Mouse (Mus musculus): ENCODE measurements around the gene Tmeff1.
A peak's percentile ranks its signal among the peaks of the same experiment; 100 is the strongest.

Gene Tmeff1

DNA sequence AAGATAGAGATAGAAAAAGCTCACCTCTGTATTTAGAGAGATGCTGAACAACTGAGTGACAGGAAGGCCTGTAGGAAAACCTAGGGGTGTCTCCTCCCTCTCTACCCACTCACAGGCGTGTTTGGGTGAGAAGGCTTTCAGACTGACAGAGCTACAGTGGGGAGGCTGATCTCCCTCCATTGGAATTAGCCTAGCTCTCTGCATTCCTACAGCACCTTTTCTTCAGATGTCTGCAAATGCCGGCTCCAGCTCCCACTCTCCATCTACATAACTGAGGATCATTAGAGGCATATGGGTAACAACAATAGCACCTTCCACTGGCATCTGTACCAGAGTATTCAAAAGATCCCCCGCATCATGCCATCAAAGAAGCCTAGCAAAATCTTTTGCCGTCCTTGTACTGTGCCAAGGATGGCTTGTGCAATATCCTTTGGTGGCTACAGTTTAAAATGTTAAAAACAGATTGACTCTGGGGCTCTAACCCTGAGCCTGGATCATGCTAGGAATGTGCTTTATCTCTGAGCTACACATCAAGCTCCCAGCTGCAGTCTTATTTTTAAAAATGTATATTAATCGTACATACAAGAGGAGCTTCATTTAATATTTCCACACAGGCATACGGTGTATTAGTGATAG is 5.4 kb upstream of the Tmeff1 start:
- no peak; the same call in none of the 2 replicates for TF ChIP-seq NANOG (IDR thresholded peaks at IDR 0.05; ENCODE audit: borderline replicate concordance, low read length)
- peak; percentile 20; the same call in 1 of the 2 replicates for TF ChIP-seq POU5F1 (IDR thresholded peaks at IDR 0.05; ENCODE audit: borderline replicate concordance, low read length)
- Histone ChIP-seq H3K4me1 (replicated peaks; ENCODE audit: low read depth, low read length) (peaks cover 88% of the 10 kb centered on the region), H3K9me3 (ENCODE audit: low read length) (peaks cover 2% of the 10 kb centered on the region), H3K36me3 (ENCODE audit: insufficient read depth, low read length) (no peaks in the 10 kb centered on the region), H3K27me3 (ENCODE audit: insufficient read depth, low read length) (no peaks in the 10 kb centered on the region), H3K4me3 (replicated peaks; ENCODE audit: low read length) (no peak overlapping the region)

DNA sequence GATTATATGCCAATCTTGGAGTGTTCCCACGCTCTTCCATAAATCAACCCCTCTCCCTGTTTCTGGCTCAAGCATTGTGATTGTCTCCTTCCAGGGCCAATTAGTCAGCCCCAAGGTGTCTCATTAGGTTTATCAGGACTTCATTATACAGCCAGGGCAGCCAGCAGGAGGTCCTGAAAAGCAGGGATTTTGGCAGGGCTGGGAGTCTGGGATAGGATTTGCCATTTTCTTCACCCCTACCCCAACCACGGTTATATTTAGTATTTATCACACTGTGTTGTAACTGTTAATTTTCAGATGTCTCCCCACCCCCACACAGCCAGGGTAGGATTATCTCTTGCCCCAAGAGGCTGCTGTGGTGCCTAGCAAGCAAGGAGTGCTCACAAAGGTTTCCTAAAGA is 3.8 kb upstream of the Tmeff1 start:
- Histone ChIP-seq H3K27me3 (ENCODE audit: insufficient read depth, low read length) (no peaks in the 10 kb centered on the region), H3K9me3 (ENCODE audit: low read length) (no peaks in the 10 kb centered on the region), H3K4me1 (replicated peaks; ENCODE audit: low read depth, low read length) (peaks cover 81% of the 10 kb centered on the region), H3K4me3 (replicated peaks; ENCODE audit: low read length) (no peak overlapping the region), H3K36me3 (ENCODE audit: insufficient read depth, low read length) (no peaks in the 10 kb centered on the region)
- TF ChIP-seq CTCF (conservative IDR thresholded peaks at IDR 0.05; ENCODE audit: low read length) (no peak), NANOG (IDR thresholded peaks at IDR 0.05; ENCODE audit: borderline replicate concordance, low read length) (no peak), POU5F1 (IDR thresholded peaks at IDR 0.05; ENCODE audit: borderline replicate concordance, low read length) (no peak)

DNA sequence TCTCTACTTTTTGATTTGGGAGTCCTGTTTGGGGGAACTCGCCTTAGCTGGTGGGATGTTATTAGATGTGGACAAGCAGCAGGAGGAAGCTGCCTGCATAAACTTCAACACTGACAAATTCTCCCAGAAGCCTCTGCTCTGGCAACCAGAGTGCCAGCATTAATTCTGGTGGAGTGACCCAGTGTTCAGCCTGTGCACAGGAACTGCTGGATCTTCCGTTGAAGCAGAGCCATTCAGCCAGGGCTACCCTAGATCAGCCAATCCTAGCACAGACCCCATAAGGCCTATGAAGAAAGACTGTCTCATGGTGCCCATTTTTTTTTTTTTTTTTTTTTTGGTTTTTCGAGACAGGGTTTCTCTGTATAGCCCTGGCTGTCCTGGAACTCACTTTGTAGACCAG is 3.0 kb upstream of the Tmeff1 start:
- TF ChIP-seq POU5F1 (IDR thresholded peaks at IDR 0.05; ENCODE audit: borderline replicate concordance, low read length) (no peak), NANOG (IDR thresholded peaks at IDR 0.05; ENCODE audit: borderline replicate concordance, low read length) (no peak), CTCF (conservative IDR thresholded peaks at IDR 0.05; ENCODE audit: low read length) (no peak)
- H3K4me3 ChIP-seq (replicated peaks; ENCODE audit: low read length) = no peak overlapping the region
- H3K27me3 ChIP-seq (ENCODE audit: insufficient read depth, low read length) = no peaks in the 10 kb centered on the region
- H3K9me3 ChIP-seq (ENCODE audit: low read length) = no peaks in the 10 kb centered on the region
- no peaks in the 10 kb centered on the region for H3K36me3 ChIP-seq (ENCODE audit: insufficient read depth, low read length)
- peaks cover 81% of the 10 kb centered on the region for H3K4me1 ChIP-seq (replicated peaks; ENCODE audit: low read depth, low read length)

DNA sequence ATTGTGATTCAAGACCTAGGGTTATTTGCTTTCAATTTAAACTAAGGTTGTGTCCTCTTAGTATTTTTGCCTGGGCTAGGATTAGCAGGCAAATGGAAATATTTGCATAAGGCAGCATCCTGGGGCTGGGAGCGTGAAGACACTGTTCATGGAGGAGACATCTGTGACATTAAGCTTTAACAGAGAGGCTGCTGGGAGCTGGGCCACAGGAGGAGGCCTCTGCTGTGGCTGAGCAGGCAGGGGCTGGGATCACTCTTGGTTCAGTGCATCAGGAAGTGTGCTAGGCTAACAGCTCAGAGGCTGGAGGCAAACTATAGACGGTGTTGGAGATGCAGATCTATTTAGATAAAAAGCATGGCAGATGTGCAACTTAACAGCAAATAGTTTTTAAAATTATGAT is 2.0 kb upstream of the Tmeff1 start:
- Histone ChIP-seq H3K9me3 (ENCODE audit: low read length) (no peaks in the 10 kb centered on the region), H3K4me1 (replicated peaks; ENCODE audit: low read depth, low read length) (peaks cover 80% of the 10 kb centered on the region), H3K4me3 (replicated peaks; ENCODE audit: low read length) (no peak overlapping the region), H3K27me3 (ENCODE audit: insufficient read depth, low read length) (no peaks in the 10 kb centered on the region), H3K36me3 (ENCODE audit: insufficient read depth, low read length) (peaks cover 4% of the 10 kb centered on the region; the same call in 1 of the 2 replicates)
- no peak for TF ChIP-seq NANOG (IDR thresholded peaks at IDR 0.05; ENCODE audit: borderline replicate concordance, low read length)
- TF ChIP-seq CTCF (conservative IDR thresholded peaks at IDR 0.05; ENCODE audit: low read length) = no peak
- TF ChIP-seq POU5F1 (IDR thresholded peaks at IDR 0.05; ENCODE audit: borderline replicate concordance, low read length) = no peak

DNA sequence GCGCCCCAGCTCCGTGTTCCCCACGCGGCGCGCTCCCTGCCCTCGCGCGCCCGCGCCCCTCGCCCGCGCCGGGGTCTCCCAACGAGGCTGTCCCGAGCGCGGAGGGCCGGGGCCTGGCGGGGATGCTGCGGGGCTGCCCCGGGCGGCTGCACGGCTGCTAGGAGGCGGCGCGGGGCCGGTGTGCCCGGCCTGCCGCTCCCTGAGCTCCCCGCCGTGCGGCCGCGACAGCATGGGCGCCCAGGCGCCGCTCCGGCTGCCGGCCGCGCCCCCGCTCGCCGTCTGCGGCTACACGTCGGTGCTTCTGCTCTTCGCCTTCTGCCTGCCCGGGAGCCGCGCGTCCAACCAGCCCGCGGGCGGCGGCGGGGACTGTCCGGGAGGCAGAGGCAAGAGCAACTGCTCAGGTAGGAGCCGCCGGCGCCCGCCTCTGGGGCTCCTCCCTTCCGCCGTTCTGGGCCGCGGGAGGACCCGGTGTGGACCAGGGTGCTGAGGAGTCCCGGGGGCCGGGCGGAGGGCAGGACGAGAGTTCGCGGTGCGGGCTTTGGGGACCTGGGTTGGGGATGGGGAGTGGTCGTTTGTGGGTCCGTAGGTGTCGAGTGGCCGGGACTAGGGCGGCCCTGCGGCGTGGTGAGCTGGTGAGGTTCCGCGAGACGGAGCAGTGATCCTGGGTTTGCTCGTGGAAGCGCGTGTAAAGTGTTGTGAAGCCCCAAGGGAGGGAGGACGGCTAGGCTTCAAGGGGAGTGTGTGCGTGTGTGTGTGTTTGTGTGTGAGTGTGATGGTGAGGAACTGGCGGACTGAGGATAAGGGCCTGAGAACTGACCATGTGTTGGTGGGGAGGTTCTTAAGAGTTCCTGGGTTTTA is 496 bp downstream of the Tmeff1 start:
- H3K9me3 ChIP-seq (ENCODE audit: low read length) = no peaks in the 10 kb centered on the region
- peaks cover 21% of the 10 kb centered on the region for H3K36me3 ChIP-seq (ENCODE audit: insufficient read depth, low read length)
- H3K4me3 ChIP-seq (replicated peaks; ENCODE audit: low read length) = peak overlapping the region; percentile 95
- TF ChIP-seq POU5F1 (IDR thresholded peaks at IDR 0.05; ENCODE audit: borderline replicate concordance, low read length) (no peak), NANOG (IDR thresholded peaks at IDR 0.05; ENCODE audit: borderline replicate concordance, low read length) (no peak), CTCF (conservative IDR thresholded peaks at IDR 0.05; ENCODE audit: low read length) (no peak)
- H3K27me3 ChIP-seq (ENCODE audit: insufficient read depth, low read length) = no peaks in the 10 kb centered on the region
- peaks cover 81% of the 10 kb centered on the region for H3K4me1 ChIP-seq (replicated peaks; ENCODE audit: low read depth, low read length)

DNA sequence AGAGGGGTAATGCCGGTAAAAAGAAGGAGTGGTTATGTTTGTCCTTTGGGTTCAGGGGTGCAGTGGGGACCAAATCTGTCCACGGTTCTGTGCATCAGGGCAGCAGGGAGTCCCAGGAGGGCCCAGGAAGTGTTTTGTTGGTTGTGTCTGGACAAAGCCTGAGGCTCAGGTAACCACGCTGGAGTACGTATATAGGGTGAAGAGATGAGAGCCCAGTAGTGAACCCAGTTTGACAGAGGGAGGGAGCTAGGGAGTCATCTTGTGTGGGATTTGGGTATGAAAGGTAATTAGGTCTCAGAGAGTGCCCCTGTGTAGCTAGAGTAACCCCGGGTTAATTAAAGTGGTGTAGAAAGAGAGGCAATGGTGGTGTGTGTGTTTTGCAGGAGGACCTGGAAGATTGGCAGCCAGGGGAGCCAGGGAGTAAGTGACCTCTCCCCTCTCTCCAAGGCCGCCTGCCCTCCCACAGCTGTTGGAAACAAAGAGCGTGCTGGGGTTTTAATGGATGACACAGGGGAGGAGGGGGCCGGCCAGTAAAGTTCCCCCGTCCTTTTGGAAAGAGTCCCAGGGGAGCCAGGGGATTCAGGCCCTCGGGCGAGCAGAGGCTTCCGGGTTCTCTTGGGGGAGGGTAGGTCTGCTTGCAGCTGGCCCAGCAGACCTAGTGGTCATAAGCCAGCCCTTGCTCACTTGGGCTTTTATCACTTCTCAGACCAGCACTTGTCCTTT is 1.3 kb downstream of the Tmeff1 start:
- Histone ChIP-seq H3K4me1 (replicated peaks; ENCODE audit: low read depth, low read length) (peaks cover 79% of the 10 kb centered on the region), H3K27me3 (ENCODE audit: insufficient read depth, low read length) (no peaks in the 10 kb centered on the region), H3K9me3 (ENCODE audit: low read length) (no peaks in the 10 kb centered on the region), H3K4me3 (replicated peaks; ENCODE audit: low read length) (peak overlapping the region; percentile 95), H3K36me3 (ENCODE audit: insufficient read depth, low read length) (peaks cover 21% of the 10 kb centered on the region)
- TF ChIP-seq CTCF (conservative IDR thresholded peaks at IDR 0.05; ENCODE audit: low read length) = no peak
- no peak for TF ChIP-seq NANOG (IDR thresholded peaks at IDR 0.05; ENCODE audit: borderline replicate concordance, low read length)
- no peak for TF ChIP-seq POU5F1 (IDR thresholded peaks at IDR 0.05; ENCODE audit: borderline replicate concordance, low read length)

DNA sequence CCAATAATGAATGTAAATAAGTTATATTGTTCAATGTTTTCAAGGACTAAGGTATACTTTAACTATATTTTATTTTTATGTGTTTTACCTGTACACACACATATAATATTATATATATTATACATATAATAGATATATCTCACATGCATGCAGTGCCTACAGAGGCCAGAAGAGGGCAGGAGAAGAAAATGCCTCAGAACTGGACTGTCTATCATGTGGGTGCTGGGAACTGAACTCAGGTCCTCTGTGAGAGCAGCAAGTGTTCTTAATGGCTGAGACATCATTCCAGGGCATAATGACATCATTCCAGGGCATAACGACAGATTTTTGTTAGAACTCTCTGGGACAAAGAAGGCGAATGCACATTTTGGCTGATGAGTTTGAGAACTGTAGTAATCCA is 2.6 kb downstream of the Tmeff1 start:
- H3K4me3 ChIP-seq (replicated peaks; ENCODE audit: low read length) = no peak overlapping the region; the same call in 1 of the 2 replicates
- H3K27me3 ChIP-seq (ENCODE audit: insufficient read depth, low read length) = no peaks in the 10 kb centered on the region
- no peaks in the 10 kb centered on the region for H3K9me3 ChIP-seq (ENCODE audit: low read length)
- TF ChIP-seq POU5F1 (IDR thresholded peaks at IDR 0.05; ENCODE audit: borderline replicate concordance, low read length) = no peak
- no peak for TF ChIP-seq NANOG (IDR thresholded peaks at IDR 0.05; ENCODE audit: borderline replicate concordance, low read length)
- peaks cover 32% of the 10 kb centered on the region for H3K36me3 ChIP-seq (ENCODE audit: insufficient read depth, low read length)
- H3K4me1 ChIP-seq (replicated peaks; ENCODE audit: low read depth, low read length) = peaks cover 81% of the 10 kb centered on the region

DNA sequence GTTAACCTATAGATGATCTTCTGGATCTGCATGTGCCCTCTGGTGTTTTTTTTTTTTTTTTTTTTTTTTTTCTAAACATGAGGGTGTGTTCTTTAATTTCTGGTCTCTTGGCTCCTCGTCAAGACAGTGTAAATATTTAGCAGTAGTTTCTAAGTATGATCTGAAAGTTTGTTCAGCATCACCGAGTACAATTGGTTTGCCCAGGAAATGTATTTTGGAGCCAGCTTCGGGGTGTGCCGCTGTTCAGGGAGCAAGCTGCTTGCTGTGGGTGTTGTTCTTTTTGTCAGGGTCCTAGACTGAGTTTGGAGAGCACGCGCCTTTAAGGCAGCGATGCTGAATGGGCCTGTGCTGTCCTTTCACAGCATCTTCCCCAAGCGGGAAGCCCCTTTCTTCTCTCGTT is 3.6 kb downstream of the Tmeff1 start:
- H3K36me3 ChIP-seq (ENCODE audit: insufficient read depth, low read length) = peaks cover 32% of the 10 kb centered on the region
- H3K27me3 ChIP-seq (ENCODE audit: insufficient read depth, low read length) = no peaks in the 10 kb centered on the region
- H3K4me3 ChIP-seq (replicated peaks; ENCODE audit: low read length) = peak overlapping the region; percentile 39
- no peaks in the 10 kb centered on the region for H3K9me3 ChIP-seq (ENCODE audit: low read length)
- TF ChIP-seq POU5F1 (IDR thresholded peaks at IDR 0.05; ENCODE audit: borderline replicate concordance, low read length) (no peak), CTCF (conservative IDR thresholded peaks at IDR 0.05; ENCODE audit: low read length) (no peak), NANOG (IDR thresholded peaks at IDR 0.05; ENCODE audit: borderline replicate concordance, low read length) (no peak)
- peaks cover 80% of the 10 kb centered on the region for H3K4me1 ChIP-seq (replicated peaks; ENCODE audit: low read depth, low read length)
